Mouse (Mus musculus): Measurements from ENCODE around the gene Clrn3. TPM values are rescaled to one million over a fixed set of nuclear protein-coding genes. Genes with fewer than 3 reads are reported as not detected.

Clrn3 gene
- polyA plus RNA-seq, 1 experiment from 2014 or later = not detected

DNA sequence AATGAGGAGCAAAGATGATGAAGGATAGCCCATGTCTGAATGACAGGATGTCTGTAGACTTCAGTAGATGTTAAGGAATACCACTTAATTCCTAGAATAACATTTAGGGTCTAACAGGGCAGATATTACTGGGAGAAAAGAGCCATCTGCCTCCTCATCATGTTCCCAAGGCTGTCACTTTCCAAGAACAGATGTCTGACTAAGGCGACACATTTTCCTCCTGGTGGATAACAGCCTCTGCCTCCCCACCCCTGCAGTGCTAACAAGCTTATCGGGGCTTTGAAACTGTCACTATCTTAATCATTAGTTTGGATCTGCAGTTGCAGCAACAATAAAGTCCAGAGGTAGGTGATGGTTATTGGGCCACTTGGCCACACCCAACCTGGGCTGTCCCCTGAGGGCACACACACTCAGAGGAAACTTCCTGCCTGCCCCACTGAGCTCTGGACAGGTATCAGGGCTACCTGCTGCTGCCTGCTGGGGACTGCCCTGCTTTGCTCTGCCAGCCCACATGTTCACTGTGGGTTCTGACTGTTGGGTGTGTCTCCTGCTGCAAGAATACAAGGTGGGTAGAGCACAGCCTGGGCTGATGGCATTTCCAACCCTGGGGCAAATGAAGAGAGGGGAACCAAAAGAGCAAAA is 6.2 kb upstream of the Clrn3 start:
- no peak for ATAC-seq (ENCODE audit: insufficient number of reproducible peaks, low FRiP score, low TSS enrichment, low read depth)

DNA sequence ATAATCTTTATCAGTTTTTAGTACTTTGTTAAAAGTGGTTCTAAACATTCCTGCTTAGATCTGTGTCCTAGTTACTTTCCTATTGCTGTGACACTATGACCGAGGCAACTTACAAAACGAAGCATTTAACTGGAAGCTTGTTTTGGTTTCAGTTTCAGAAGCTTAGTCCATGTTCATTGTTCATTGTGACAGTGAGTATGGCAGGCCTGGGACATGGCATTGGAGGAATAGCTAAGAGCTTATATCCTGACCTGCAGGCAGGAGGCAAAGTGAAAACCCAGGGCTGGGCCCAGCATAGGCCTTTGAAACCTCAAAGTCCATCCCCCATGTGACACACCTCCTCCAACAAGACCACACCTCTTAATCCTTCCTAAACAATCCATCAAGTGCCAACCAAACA is 614 bp upstream of the Clrn3 start:
- Histone ChIP-seq H3K9me3 (no peaks in the 10 kb centered on the region), H3K27ac (no peak overlapping the region), H3K27me3 (no peaks in the 10 kb centered on the region), H3K4me3 (no peak overlapping the region), H3K9ac (no peak overlapping the region), H3K36me3 (no peaks in the 10 kb centered on the region), H3K4me1 (no peaks in the 10 kb centered on the region), H3K4me2 (no peak overlapping the region)
- 93% methylated on average over 2 of the region's 2 CpGs for WGBS
- ATAC-seq (ENCODE audit: insufficient number of reproducible peaks, low FRiP score, low TSS enrichment, low read depth) = no peak

More for the DNA sequence above, 6.2 kb upstream of the Clrn3 start:
- peaks cover 16% of the 10 kb centered on the region; the same call in 1 of the 2 replicates for H3K27me3 ChIP-seq
- H3K9ac ChIP-seq = no peak overlapping the region
- no peaks in the 10 kb centered on the region for H3K9me3 ChIP-seq
- H3K4me3 ChIP-seq = no peak overlapping the region
- H3K36me3 ChIP-seq = no peaks in the 10 kb centered on the region
- H3K27ac ChIP-seq = no peak overlapping the region
- peaks cover 6% of the 10 kb centered on the region for H3K4me1 ChIP-seq
- 35% methylated on average over 2 of the region's 2 CpGs for WGBS
- no peak overlapping the region for H3K4me2 ChIP-seq

DNA sequence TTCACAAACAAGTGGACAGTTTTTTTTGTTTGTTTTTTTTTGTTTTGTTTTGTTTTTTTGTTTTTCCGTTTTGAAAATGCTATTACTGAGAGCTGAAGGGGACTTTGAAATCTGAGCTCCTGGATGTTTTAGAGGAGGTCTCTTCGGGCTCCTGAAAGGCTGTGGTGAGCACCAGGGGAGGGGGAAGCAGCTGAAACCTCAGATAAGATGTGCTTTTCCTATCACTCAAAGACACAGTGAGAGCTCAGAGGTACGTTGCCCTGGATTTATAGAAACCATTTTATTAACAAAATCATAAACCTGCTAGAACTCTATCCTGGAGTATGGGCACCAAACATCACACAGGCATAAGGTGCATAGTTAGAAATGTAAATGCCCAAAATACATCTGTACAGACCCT is 1.3 kb downstream of the Clrn3 start:
- WGBS = 34% methylated on average over 3 of the region's 3 CpGs
- no peak overlapping the region for H3K9ac ChIP-seq
- H3K4me3 ChIP-seq = no peak overlapping the region
- H3K27ac ChIP-seq = no peak overlapping the region
- H3K4me1 ChIP-seq = no peaks in the 10 kb centered on the region
- no peak overlapping the region for H3K4me2 ChIP-seq
- ATAC-seq (ENCODE audit: insufficient number of reproducible peaks, low FRiP score, low TSS enrichment, low read depth) = no peak
- H3K36me3 ChIP-seq = no peaks in the 10 kb centered on the region
- H3K27me3 ChIP-seq = no peaks in the 10 kb centered on the region
- H3K9me3 ChIP-seq = no peaks in the 10 kb centered on the region

DNA sequence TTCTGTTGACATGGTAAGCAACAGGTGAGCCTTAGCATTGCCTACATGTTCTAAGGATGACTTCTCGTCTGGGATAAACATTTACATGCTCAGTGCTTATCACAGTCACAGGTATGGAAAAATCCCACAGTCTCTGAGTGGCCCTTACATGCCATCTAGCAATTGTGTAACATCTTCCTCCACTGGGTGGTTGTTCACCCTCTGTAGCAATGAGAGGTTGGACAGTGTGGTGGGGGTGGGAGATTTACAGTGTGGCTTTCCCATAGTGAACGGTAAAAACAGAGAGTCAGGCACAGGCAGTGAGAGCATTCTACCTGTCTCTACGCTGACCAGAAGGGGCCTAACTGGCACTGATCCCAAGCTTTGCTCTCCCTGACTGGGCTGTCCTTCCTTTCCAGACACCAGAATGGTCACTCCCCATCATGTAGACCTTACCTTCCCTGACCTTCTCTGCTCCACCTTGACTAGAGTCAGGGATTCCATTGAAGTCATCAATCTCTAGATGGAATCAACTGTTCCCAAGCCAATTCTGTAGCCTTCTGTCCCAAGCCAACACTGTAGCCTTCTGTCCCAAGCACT is 1.8 kb downstream of the Clrn3 start:
- no peak for ATAC-seq (ENCODE audit: insufficient number of reproducible peaks, low FRiP score, low TSS enrichment, low read depth)
- Histone ChIP-seq H3K4me1 (no peaks in the 10 kb centered on the region), H3K9me3 (no peaks in the 10 kb centered on the region), H3K27ac (no peak overlapping the region), H3K27me3 (no peaks in the 10 kb centered on the region), H3K36me3 (no peaks in the 10 kb centered on the region), H3K9ac (no peak overlapping the region), H3K4me3 (no peak overlapping the region), H3K4me2 (no peak overlapping the region)
- 83% methylated on average over 3 of the region's 3 CpGs for WGBS

DNA sequence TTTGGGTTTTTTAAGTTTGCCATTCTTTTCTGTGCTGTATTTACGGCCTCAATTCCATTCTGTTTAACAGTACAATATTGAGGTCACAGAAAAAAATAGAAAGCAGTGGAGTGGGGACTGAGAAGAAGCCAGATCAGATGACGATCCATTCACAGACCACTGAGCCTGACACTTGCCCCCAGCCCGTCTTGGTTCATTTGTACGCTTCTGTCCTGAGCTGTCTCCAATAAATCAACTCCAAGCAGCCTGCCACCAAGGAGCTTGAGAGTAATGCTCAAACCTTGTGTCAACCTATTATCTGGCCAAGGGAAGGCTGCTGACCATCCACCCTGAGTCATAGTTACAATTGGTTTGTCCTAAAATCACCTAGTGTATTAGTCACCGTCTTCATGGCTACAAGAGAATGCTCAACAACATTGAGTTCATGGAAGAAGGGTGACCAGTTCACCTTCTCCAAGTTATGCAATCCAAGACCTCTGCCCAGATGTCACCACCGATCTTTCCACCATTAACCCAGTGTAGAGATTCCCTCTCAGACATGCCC is 4.0 kb downstream of the Clrn3 start:
- Histone ChIP-seq H3K27ac (no peak overlapping the region), H3K9me3 (no peaks in the 10 kb centered on the region), H3K9ac (no peak overlapping the region), H3K27me3 (no peaks in the 10 kb centered on the region), H3K4me2 (no peak overlapping the region), H3K4me1 (no peaks in the 10 kb centered on the region), H3K4me3 (no peak overlapping the region), H3K36me3 (no peaks in the 10 kb centered on the region)
- WGBS = 72% methylated on average over 6 of the region's 6 CpGs
- no peak for ATAC-seq (ENCODE audit: insufficient number of reproducible peaks, low FRiP score, low TSS enrichment, low read depth)

DNA sequence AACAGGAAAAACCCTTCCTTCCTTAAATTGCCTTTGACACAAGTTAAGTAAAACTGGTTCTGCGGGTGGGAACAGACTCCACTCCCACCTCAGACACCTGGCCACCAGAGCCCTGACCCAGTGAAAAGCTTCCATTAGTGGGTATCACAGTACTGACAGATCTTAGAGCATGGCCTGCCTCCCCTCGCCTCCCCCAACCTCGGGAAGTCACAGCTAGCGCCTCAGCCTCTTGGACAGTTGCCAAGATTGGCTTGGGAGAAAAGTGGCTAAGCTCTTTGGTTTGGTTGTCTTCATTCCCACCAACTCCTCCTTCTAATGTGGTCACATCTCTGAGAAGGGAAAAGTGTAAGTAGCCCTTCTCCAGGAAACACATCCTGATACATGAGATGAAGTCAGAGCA is 4.5 kb downstream of the Clrn3 start:
- no peak for ATAC-seq (ENCODE audit: insufficient number of reproducible peaks, low FRiP score, low TSS enrichment, low read depth)

DNA sequence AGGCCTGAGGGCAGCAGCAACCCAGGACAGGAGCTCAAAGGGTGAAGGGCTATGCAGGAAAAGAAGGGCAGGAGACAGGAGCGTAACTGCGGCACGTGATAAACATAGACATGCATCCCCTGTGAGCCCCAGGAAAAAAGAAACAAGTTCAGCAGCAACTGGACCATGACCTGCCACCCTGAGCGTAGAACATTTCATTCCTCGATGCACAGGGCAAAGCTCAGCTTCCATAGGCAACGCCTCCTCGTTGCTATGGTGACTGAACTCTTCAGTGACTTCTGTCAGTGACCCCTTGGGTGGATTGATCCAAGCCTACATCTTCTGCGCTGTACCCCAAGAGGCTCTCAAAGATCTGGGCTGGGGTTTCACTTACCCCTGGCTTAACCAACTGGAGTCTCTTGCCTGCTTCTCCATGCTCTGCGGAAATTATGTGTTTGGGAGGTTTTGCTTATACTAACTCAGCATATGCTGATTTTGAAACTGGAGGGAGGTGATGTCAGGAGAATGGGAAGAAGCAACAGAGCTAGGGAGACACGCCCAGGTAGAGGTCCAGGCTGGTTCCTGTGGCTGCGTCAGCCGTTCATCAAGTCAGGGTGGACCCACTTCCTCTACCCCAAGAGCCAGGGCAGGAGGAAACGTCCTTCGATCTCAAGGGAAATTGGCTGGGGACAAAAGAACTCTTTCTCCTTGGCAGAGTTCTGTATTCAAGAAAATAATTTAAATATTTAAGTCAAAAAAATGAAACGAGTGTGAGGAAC is 6.5 kb downstream of the Clrn3 start:
- WGBS = 78% methylated on average over 15 of the region's 15 CpGs
- H3K9me3 ChIP-seq = no peaks in the 10 kb centered on the region
- no peak overlapping the region for H3K4me2 ChIP-seq
- ATAC-seq (ENCODE audit: insufficient number of reproducible peaks, low FRiP score, low TSS enrichment, low read depth) = no peak
- H3K4me3 ChIP-seq = no peak overlapping the region
- no peaks in the 10 kb centered on the region for H3K27me3 ChIP-seq
- H3K36me3 ChIP-seq = no peaks in the 10 kb centered on the region
- H3K9ac ChIP-seq = no peak overlapping the region
- H3K4me1 ChIP-seq = no peaks in the 10 kb centered on the region
- H3K27ac ChIP-seq = no peak overlapping the region

More for the DNA sequence above, 4.5 kb downstream of the Clrn3 start:
- no peak overlapping the region for H3K9ac ChIP-seq
- H3K27me3 ChIP-seq = no peaks in the 10 kb centered on the region
- H3K4me2 ChIP-seq = no peak overlapping the region
- no peak overlapping the region for H3K27ac ChIP-seq
- H3K9me3 ChIP-seq = no peaks in the 10 kb centered on the region
- WGBS = 35% methylated on average over 4 of the region's 4 CpGs
- H3K36me3 ChIP-seq = no peaks in the 10 kb centered on the region
- no peaks in the 10 kb centered on the region for H3K4me1 ChIP-seq
- no peak overlapping the region for H3K4me3 ChIP-seq

DNA sequence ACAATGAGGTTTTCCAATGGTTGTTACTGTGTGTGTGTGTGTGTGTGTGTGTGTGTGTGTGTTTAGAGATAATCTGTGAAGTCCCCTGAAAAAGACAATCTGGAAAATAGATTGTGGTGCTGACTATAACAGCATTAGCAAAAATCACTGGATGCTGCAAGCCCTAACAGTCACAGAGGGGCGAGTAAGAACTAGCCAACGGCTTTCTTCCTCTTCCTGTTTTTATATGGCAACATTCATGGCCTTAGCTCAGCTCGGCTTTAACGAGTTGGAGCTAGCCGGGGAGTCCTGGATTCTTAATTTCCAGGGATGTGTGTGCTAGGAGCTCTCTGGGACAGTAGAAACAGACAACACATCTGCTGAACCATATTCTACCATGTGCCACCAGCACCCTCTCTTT is 8.2 kb downstream of the Clrn3 start:
- H3K4me2 ChIP-seq = no peak overlapping the region
- H3K4me1 ChIP-seq = no peaks in the 10 kb centered on the region
- 18% methylated on average over 5 of the region's 5 CpGs for WGBS
- no peak for ATAC-seq (ENCODE audit: insufficient number of reproducible peaks, low FRiP score, low TSS enrichment, low read depth)
- no peak overlapping the region for H3K27ac ChIP-seq
- H3K27me3 ChIP-seq = no peaks in the 10 kb centered on the region
- H3K9me3 ChIP-seq = no peaks in the 10 kb centered on the region
- H3K36me3 ChIP-seq = no peaks in the 10 kb centered on the region
- no peak overlapping the region for H3K4me3 ChIP-seq
- H3K9ac ChIP-seq = no peak overlapping the region

DNA sequence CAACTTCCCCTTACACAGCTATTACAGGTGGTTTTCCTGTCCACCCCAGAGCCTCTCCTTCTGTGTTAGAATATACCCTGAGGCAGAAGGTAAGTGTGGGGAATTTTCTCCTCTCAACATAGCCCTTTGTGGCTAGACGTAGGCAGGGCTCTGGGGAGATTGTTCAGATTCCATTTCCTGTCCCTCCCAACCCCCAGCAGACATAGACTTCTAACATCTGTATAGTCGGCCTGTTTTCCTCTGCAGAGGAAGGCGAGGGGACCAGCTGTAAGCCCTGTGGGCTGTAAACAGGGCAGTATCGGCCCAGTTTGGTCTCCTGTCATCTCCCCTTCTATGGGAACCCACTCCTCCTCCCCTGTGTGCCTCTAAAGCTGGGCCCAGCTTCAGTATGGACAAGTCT is 11.3 kb downstream of the Clrn3 start:
- H3K36me3 ChIP-seq = no peaks in the 10 kb centered on the region
- no peak for ATAC-seq (ENCODE audit: insufficient number of reproducible peaks, low FRiP score, low TSS enrichment, low read depth)
- H3K27ac ChIP-seq = no peak overlapping the region
- H3K9me3 ChIP-seq = no peaks in the 10 kb centered on the region
- H3K4me3 ChIP-seq = no peak overlapping the region
- 23% methylated on average over 4 of the region's 4 CpGs for WGBS
- H3K9ac ChIP-seq = no peak overlapping the region
- H3K4me2 ChIP-seq = no peak overlapping the region
- H3K4me1 ChIP-seq = no peaks in the 10 kb centered on the region
- no peaks in the 10 kb centered on the region for H3K27me3 ChIP-seq

DNA sequence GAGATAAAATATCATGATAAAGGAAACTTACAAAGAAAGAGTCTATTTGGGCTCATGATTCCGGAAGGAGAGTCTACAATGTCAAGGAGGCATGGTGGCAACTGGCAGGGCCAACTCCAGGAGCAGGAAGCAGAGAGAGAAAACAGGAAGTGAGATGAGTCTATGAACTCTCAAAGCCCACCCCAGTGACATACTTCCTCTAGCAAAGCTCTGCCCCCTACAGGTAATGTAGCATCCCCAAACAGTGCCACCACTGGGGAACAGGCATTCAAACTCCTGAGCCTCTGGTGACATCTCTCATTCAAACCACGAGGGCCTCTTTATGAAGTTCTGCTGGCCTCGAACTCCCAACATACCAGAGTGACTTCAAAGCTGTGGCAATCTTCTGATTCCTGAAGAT is 16.7 kb downstream of the Clrn3 start:
- H3K9me3 ChIP-seq = no peaks in the 10 kb centered on the region
- no peaks in the 10 kb centered on the region for H3K4me1 ChIP-seq
- no peaks in the 10 kb centered on the region for H3K27me3 ChIP-seq
- no peak for ATAC-seq (ENCODE audit: insufficient number of reproducible peaks, low FRiP score, low TSS enrichment, low read depth)
- H3K9ac ChIP-seq = no peak overlapping the region
- no peaks in the 10 kb centered on the region for H3K36me3 ChIP-seq
- no peak overlapping the region for H3K4me3 ChIP-seq
- WGBS = 71% methylated on average over 3 of the region's 3 CpGs
- H3K27ac ChIP-seq = no peak overlapping the region
- H3K4me2 ChIP-seq = no peak overlapping the region

DNA sequence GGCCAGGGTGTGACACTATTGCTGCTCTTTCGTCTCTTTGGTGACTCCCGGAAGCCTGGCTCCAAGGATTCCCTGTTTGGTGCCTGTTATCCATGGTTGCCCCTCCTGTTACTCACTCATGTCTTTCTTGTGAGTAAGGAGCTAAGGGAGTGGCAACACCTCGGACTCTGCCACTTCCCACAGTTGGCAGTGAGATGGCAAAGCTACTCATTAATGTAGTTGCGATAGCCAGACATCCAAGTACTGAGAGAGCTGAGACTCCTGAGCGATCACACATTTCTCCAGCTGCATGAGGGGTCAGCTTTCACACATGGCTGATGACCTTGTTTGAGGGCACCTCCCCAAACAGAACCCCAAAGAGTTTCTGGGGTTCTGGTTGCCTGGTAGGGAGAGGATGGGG is 18.0 kb downstream of the Clrn3 start:
- no peak for ATAC-seq (ENCODE audit: insufficient number of reproducible peaks, low FRiP score, low TSS enrichment, low read depth)
- H3K4me2 ChIP-seq = no peak overlapping the region
- no peaks in the 10 kb centered on the region for H3K36me3 ChIP-seq
- no peak overlapping the region for H3K27ac ChIP-seq
- H3K4me1 ChIP-seq = no peaks in the 10 kb centered on the region
- WGBS = 77% methylated on average over 5 of the region's 5 CpGs
- no peaks in the 10 kb centered on the region for H3K9me3 ChIP-seq
- no peaks in the 10 kb centered on the region for H3K27me3 ChIP-seq
- H3K9ac ChIP-seq = no peak overlapping the region
- H3K4me3 ChIP-seq = no peak overlapping the region

DNA sequence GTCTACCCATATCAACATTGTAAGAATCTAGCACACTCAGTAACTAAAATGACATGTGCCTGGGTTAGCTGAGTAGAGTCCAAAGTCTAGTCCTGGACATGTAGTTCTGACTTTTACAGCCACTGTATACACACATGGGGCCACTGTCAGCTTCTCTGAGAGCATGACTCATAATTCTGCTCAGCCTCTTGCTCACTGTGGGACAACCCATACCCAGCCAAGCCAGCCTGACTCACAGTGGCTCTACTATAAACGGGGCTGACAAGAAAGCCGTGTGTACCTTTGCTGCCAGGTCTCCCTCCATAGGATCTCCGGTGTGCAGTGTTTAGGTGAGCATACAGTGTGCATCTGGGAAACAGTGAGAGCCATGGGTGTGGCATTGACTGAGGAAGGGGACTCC is 19.2 kb downstream of the Clrn3 start:
- no peak for ATAC-seq (ENCODE audit: insufficient number of reproducible peaks, low FRiP score, low TSS enrichment, low read depth)
- WGBS = 78% methylated on average over 3 of the region's 3 CpGs
- Histone ChIP-seq H3K4me3 (no peak overlapping the region), H3K4me2 (no peak overlapping the region), H3K27ac (no peak overlapping the region), H3K9me3 (no peaks in the 10 kb centered on the region), H3K9ac (no peak overlapping the region), H3K36me3 (no peaks in the 10 kb centered on the region), H3K4me1 (no peaks in the 10 kb centered on the region), H3K27me3 (no peaks in the 10 kb centered on the region)

Data from limb, embryonic 15.5 days (tissue).